Mouse (Mus musculus) testis, adult 2 months (tissue): Measurements from ENCODE around the gene Rsph1. TPM values are rescaled to one million over a fixed set of nuclear protein-coding genes. Genes with fewer than 3 reads are reported as not detected.

Experiments used
- H3K27ac ChIP-seq: fragments of 200-500 bp; 2 replicates; pipeline ENCODE4 v1.5.1; 2012; ENCODE audit warnings: low read depth, low read length; ENCODE audit not compliant: control insufficient read depth, insufficient read depth
- H3K27me3 ChIP-seq: fragments of 200-500 bp; 2 replicates; pipeline ENCODE4 v1.6.1; 2012; ENCODE audit warnings: mild to moderate bottlenecking, low read length, moderate library complexity; ENCODE audit not compliant: control insufficient read depth, insufficient read depth
- H3K36me3 ChIP-seq: fragments of 200-500 bp; 2 replicates; pipeline ENCODE4 v1.6.1; 2012; ENCODE audit warnings: mild to moderate bottlenecking, low read length; ENCODE audit not compliant: control insufficient read depth, insufficient read depth
- H3K4me1 ChIP-seq: fragments of 200-500 bp; 2 replicates; pipeline ENCODE4 v1.6.1; 2012; ENCODE audit warnings: low read length; ENCODE audit not compliant: control insufficient read depth, insufficient read depth
- H3K4me3 ChIP-seq: fragments of 200-500 bp; 2 replicates; pipeline ENCODE4 v1.5.1; 2012; ENCODE audit warnings: low read depth, mild to moderate bottlenecking, low read length, moderate library complexity, mixed read lengths; ENCODE audit not compliant: control insufficient read depth
- CTCF ChIP-seq: fragments of 200-500 bp; IDR thresholded peaks from 2 replicates; pipeline ENCODE4 v1.5.1; 2012; ENCODE audit warnings: low read depth, mild to moderate bottlenecking, inconsistent platforms, low read length, moderate library complexity; ENCODE audit not compliant: control insufficient read depth, insufficient read depth, insufficient replicate concordance
- POLR2A ChIP-seq: fragments of 200-500 bp; IDR thresholded peaks from 2 replicates; pipeline ENCODE4 v1.6.1; 2012; ENCODE audit warnings: low read depth, mild to moderate bottlenecking, inconsistent platforms, low read length, moderate library complexity; ENCODE audit not compliant: control insufficient read depth
- polyA plus RNA-seq: library from polyadenylated mRNA; depleted of rRNA; stranded (reverse); fragments of >200 nt; gene quantifications from 2 replicates; pipeline ENCODE4 v1.2.3, GENCODE M21; 2012

Gene Rsph1
- polyA plus RNA-seq, 1 experiment: 601 TPM

DNA sequence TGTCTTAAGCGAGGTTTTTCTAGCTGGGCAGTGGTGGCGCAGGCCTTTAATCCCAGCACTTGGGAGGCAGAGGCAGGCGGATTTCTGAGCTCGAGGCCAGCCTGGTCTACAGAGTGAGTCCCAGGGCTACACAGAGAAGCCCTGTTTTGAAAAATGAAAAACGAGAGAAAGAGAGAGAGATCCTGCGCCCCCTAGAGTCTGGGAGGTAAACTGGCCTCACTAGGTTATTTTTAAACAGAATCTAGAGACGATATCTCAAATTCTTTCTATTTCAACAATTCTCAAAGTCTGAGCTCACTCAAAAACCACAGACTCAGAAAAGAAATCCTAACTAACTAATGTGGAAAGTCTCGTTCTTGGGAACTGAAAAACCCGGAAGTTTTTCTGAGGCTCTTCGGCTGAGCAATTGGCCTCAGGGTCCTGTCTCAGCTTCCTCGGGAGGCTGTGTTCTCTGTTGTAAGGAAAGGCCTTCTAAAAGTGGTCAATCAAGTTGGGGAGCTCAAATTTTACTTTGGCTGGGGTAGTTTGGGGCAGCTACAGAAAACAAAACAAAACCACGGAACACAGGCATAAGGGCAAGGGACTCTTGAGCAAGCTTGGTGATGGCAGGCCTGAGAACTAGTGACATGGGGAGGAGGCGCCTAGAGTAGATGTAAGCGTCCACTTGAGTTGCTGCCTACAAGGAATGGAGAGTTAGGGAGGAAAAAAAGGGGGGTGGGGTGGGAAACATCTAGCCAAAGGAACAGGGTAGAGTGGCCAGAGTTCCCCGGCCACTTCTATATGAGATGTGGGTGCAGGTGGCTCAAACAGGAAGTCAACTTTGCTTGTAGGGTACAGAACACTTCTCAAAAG is 17.4 kb upstream of the Rsph1 start:
- H3K36me3 ChIP-seq: no peaks in the 10 kb centered on the region
- no peaks in the 10 kb centered on the region; the same call in 1 of the 2 replicates for H3K27me3 ChIP-seq
- no peak overlapping the region for H3K4me3 ChIP-seq
- H3K4me1 ChIP-seq: peaks cover 18% of the 10 kb centered on the region
- H3K27ac ChIP-seq: no peak overlapping the region
- TF ChIP-seq POLR2A: no peak
- TF ChIP-seq CTCF: no peak

DNA sequence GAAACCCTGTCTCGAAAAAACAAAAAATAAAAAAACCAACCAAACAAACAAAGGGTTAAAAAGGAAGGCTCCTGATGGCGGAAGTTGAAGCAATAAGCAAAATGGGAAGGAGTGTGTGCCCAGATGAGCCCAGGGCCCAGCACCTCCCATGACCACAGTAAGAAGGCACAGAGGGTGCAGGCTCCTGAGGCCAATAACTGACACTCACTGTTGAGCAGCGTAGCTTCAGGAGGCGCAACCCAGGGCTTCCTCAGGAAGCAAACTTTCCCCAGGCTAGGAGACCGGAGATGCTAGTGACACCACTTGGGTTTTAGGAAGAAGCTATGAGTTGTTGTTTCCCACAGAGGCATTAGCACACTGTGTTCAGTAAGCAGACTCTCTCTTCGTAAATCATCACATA is 13.7 kb upstream of the Rsph1 start:
- Histone ChIP-seq H3K4me1 (peaks cover 6% of the 10 kb centered on the region; the same call in 1 of the 2 replicates), H3K4me3 (no peak overlapping the region), H3K36me3 (no peaks in the 10 kb centered on the region), H3K27me3 (no peaks in the 10 kb centered on the region), H3K27ac (no peak overlapping the region)
- TF ChIP-seq CTCF: no peak

DNA sequence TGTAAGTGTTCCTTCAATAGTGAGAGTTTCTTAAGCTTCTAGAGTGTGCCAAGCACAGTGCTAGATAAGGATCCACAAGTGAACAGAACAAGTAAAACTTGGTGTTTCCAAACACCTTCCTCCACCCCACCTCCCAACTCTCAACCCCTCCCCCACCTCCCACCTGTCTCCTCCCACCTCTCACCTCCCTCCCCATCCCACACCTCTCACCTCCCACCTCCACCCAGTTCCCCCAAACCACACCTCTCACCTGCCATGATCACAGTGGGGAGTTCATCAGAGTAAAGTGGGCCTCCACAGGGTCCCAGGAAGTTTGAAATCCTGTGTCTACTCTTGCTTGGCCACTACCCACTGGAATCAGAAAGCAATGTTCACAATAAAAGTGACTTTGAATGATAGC is 13.1 kb upstream of the Rsph1 start:
- no peak overlapping the region for H3K27ac ChIP-seq
- TF ChIP-seq CTCF: no peak
- TF ChIP-seq POLR2A: no peak
- H3K27me3 ChIP-seq: no peaks in the 10 kb centered on the region
- H3K4me1 ChIP-seq: peaks cover 1% of the 10 kb centered on the region; the same call in 1 of the 2 replicates
- H3K4me3 ChIP-seq: no peak overlapping the region
- H3K36me3 ChIP-seq: no peaks in the 10 kb centered on the region

DNA sequence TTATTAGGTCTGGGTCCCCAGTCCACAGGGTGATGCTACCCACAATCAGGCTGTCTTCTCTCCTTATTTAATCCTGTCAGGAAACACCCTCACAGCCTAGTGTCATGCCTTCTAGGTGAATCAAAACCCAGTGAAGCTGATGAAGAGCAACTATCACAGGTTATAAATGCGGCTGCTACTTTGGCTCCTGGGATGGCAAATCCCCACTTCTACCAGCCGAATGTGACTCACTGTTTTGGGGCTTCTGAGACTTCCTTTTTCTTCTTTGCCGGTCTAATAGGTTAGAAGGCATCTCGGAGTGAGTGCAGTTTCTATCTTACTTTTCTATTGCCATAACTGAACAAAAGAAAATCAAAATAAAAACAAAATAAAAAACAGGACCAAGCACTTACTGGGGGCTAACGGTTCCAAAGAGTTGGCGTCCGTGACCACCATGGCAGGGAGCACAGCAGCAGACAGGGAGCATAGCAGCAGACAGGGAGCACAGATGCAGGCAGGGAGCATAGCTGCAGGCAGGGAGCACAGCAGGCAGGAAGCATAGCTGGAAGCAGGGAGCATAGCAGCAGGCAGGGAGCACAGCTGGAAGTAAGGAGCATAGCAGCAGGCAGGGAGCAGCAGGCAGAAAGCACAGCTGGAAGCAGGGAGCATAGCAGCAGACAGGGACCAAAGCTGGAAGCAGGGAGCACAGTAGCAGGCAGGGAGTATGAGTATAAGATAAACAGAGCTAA is 12.0 kb upstream of the Rsph1 start:
- no peak overlapping the region for H3K4me3 ChIP-seq
- H3K27me3 ChIP-seq: no peaks in the 10 kb centered on the region
- H3K36me3 ChIP-seq: no peaks in the 10 kb centered on the region
- no peaks in the 10 kb centered on the region for H3K4me1 ChIP-seq
- TF ChIP-seq POLR2A: no peak
- no peak for TF ChIP-seq CTCF
- no peak overlapping the region for H3K27ac ChIP-seq

DNA sequence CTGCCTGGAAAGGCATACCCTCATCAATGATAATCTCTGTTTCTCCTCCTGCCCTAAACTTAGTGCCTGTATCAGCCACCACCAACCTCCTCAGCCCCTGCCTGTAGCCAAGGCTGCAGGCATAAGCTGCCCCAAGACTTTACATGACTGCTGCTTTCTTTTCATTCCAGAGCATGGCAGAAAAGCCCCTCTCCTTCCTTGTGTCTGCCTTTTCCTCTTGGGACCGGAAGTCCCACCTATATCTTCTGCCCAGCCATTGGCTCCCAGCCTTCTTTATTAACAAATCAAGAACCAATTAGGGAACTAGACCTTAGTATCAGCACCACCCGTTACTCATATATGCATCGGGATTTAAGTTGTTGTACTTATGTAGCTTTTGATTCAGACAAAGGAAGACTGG is 10.0 kb upstream of the Rsph1 start:
- no peak for TF ChIP-seq CTCF
- no peak for TF ChIP-seq POLR2A
- Histone ChIP-seq H3K27ac (no peak overlapping the region), H3K4me3 (no peak overlapping the region), H3K27me3 (no peaks in the 10 kb centered on the region), H3K4me1 (peaks cover 2% of the 10 kb centered on the region; the same call in 1 of the 2 replicates), H3K36me3 (no peaks in the 10 kb centered on the region)

DNA sequence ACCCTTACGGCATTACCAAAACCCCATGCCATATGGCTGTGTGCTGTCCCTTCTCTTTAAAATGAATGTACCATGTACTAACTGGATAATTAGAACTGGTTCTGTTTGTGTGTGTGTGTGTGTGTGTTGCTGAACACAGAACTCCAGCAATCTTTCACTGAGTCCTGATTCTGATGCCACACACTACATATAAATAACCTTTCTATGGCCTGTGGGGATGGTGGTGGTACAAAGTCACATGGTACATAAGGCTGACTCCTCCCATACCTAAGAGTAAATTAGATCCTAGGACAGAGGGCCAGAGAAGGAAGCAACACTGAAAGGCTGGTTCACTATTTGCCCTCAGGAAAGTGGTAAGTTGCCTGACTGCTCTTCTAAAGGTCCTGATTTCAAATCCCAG is 9.3 kb upstream of the Rsph1 start, which contains the start of gene Slc37a1:
Gene Slc37a1, plus strand, starts transcription at position 301 of the 400 bp plus-strand sequence.
- no peak within 1 kb of the TSS for H3K4me3 ChIP-seq
- H3K27ac ChIP-seq: no peak within 1 kb of the TSS

DNA sequence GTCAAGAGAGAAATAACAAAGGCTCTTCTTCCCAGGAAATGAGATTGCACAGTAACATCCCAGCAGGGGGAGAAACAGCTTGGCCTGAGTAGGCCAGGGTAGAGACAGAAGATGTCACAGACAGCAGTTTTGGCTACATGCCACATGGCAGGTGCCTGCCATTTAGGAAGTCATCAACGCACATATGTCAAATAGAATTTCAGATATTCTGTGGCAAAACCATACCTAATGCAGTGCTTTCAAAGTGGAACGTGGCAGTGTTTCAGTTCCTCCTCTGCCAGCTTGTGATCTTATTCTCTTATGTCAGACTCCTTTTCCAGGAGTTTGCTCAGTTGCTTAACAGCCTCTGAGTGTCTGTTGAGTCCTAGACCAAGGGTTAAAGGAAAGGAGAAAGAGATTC is 8.7 kb upstream of the Rsph1 start:
- no peak overlapping the region for H3K4me3 ChIP-seq
- H3K4me1 ChIP-seq: peaks cover 2% of the 10 kb centered on the region; the same call in 1 of the 2 replicates
- no peaks in the 10 kb centered on the region for H3K36me3 ChIP-seq
- TF ChIP-seq POLR2A: no peak
- no peak for TF ChIP-seq CTCF
- no peaks in the 10 kb centered on the region for H3K27me3 ChIP-seq
- no peak overlapping the region for H3K27ac ChIP-seq

More for the DNA sequence above, 9.3 kb upstream of the Rsph1 start, which contains the start of gene Slc37a1:
- no peaks in the 10 kb centered on the region for H3K27me3 ChIP-seq
- no peaks in the 10 kb centered on the region for H3K36me3 ChIP-seq
- H3K4me1 ChIP-seq: peaks cover 2% of the 10 kb centered on the region; the same call in 1 of the 2 replicates
- TF ChIP-seq POLR2A: no peak
- no peak for TF ChIP-seq CTCF
